Mouse (Mus musculus): ENCODE data around the gene Ube2h. TPM values are rescaled to one million over a fixed set of nuclear protein-coding genes. Genes with fewer than 3 reads are reported as not detected.

The Ube2h gene
- polyA plus RNA-seq, 1 experiment from 2014 or later = 35.4 TPM

DNA sequence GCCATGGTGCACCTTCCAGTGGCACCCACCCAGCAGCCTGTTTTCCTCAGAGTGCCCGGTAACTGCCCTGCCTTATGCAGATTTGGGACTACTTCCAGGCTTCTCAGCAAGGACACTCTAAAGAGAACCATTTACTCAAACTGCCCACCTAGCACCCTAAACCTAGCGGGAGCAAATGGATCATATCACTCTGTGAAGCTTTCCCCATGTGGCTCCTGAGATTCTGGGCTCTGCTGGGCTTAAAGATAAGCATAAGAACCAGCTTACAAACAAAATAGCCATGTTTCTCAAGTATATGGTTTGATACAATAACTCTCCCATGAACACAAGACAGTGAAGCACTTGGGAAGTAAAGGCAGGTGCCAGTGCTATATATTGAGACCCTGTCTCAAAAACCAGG lies 11.8 kb downstream of the Ube2h start:
- ATAC-seq = no peak
- Histone ChIP-seq H3K9ac (no peak overlapping the region), H3K9me3 (no peaks in the 10 kb centered on the region), H3K4me3 (replicated peaks) (no peak overlapping the region), H3K27ac (no peak overlapping the region), H3K4me1 (replicated peaks) (no peaks in the 10 kb centered on the region), H3K36me3 (no peaks in the 10 kb centered on the region), H3K4me2 (replicated peaks) (no peak overlapping the region), H3K27me3 (replicated peaks) (no peaks in the 10 kb centered on the region)
- WGBS = 90% methylated on average over 2 of the region's 2 CpGs

DNA sequence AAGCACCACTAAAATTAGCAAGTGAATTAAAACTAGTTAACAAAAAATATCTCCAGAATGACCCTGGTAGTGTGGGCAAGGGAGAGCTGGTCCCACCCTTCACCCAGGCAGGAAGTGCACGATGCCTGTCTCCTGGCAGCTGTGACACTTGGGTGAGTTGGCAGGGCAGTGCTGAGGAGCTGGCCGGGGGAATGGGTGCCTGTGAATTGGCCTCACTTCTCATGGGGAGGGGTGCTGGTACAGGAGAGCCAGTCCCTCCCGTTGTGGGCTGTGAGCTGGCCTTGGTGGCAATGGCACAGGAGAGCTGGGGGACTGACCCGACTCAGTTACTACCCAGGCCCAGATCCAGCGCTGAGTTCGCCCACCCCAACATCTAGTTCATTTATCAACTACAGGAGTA lies 16.4 kb downstream of the Ube2h start:
- Histone ChIP-seq H3K27ac (no peak overlapping the region), H3K9ac (no peak overlapping the region), H3K4me1 (replicated peaks) (no peaks in the 10 kb centered on the region), H3K9me3 (no peaks in the 10 kb centered on the region), H3K4me2 (replicated peaks) (no peak overlapping the region), H3K27me3 (replicated peaks) (no peaks in the 10 kb centered on the region), H3K36me3 (0 out of 2 replicates have a peak, but pooled peaks cover 5% of the 10 kb centered on the region), H3K4me3 (replicated peaks) (no peak overlapping the region)
- 93% methylated on average over 6 of the region's 6 CpGs for WGBS
- no peak for ATAC-seq

- no peaks in the 10 kb centered on the region for H3K4me1 ChIP-seq (replicated peaks)
- no peak overlapping the region for H3K27ac ChIP-seq
- H3K4me2 ChIP-seq (replicated peaks) = no peak overlapping the region
- 0 out of 2 replicates have a peak, but pooled peaks cover 5% of the 10 kb centered on the region for H3K36me3 ChIP-seq
- no peak overlapping the region for H3K4me3 ChIP-seq (replicated peaks)
- no peak overlapping the region for H3K9ac ChIP-seq
- no peak for ATAC-seq
- H3K9me3 ChIP-seq = no peaks in the 10 kb centered on the region
- H3K27me3 ChIP-seq (replicated peaks) = no peaks in the 10 kb centered on the region
Measured at GRCm38 (mm10) chr6:30286642-30287041, 17.7 kb downstream of the Ube2h start.

GRCm38 (mm10) chr6:30284177-30284576 lies 20.2 kb downstream of the Ube2h start:
- 0 out of 2 replicates have a peak, but pooled peaks cover 10% of the 10 kb centered on the region for H3K36me3 ChIP-seq
- H3K4me2 ChIP-seq (replicated peaks) = no peak overlapping the region

DNA sequence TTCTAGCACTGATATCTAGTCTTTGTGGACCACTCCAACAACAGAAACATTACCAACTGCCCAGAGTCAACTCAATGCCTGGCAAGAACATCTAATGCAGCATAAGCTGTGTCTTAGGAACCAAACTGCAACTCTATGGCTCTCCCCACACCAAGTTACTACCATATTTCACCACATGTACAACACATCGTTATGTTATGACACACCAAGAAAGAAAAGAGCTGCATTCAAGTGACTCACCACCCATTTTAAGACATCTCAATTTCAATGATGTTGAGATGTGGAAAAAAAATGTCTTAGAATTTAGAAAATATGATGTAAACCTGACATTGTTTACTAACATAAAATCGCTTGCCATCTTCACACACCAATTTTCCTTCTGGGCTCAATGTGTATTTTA lies 22.0 kb downstream of the Ube2h start:
- no peaks in the 10 kb centered on the region for H3K4me1 ChIP-seq (replicated peaks)
- no peak overlapping the region for H3K4me2 ChIP-seq (replicated peaks)
- WGBS = 79% methylated on average over 2 of the region's 2 CpGs
- no peak overlapping the region for H3K4me3 ChIP-seq (replicated peaks)
- H3K36me3 ChIP-seq = peaks cover 19% of the 10 kb centered on the region; the same call in 1 of the 2 replicates
- no peak overlapping the region for H3K27ac ChIP-seq
- H3K27me3 ChIP-seq (replicated peaks) = no peaks in the 10 kb centered on the region
- ATAC-seq = no peak
- H3K9ac ChIP-seq = no peak overlapping the region
- H3K9me3 ChIP-seq = no peaks in the 10 kb centered on the region

More at GRCm38 (mm10) chr6:30284177-30284576, 20.2 kb downstream of the Ube2h start:
- Histone ChIP-seq H3K4me3 (replicated peaks) (no peak overlapping the region), H3K27ac (no peak overlapping the region), H3K9ac (no peak overlapping the region), H3K9me3 (no peaks in the 10 kb centered on the region), H3K4me1 (replicated peaks) (no peaks in the 10 kb centered on the region), H3K27me3 (replicated peaks) (no peaks in the 10 kb centered on the region)
- ATAC-seq = no peak

GRCm38 (mm10) chr6:30278374-30278773 lies 26.0 kb downstream of the Ube2h start:
- WGBS = 68% methylated on average over 1 of the region's 1 CpGs
- no peaks in the 10 kb centered on the region for H3K9me3 ChIP-seq
- H3K27me3 ChIP-seq (replicated peaks) = no peaks in the 10 kb centered on the region
- H3K27ac ChIP-seq = no peak overlapping the region
- peaks cover 14% of the 10 kb centered on the region; the same call in 1 of the 2 replicates for H3K36me3 ChIP-seq
- H3K4me2 ChIP-seq (replicated peaks) = no peak overlapping the region
- H3K9ac ChIP-seq = no peak overlapping the region
- H3K4me3 ChIP-seq (replicated peaks) = no peak overlapping the region
- no peaks in the 10 kb centered on the region for H3K4me1 ChIP-seq (replicated peaks)
- ATAC-seq = no peak

DNA sequence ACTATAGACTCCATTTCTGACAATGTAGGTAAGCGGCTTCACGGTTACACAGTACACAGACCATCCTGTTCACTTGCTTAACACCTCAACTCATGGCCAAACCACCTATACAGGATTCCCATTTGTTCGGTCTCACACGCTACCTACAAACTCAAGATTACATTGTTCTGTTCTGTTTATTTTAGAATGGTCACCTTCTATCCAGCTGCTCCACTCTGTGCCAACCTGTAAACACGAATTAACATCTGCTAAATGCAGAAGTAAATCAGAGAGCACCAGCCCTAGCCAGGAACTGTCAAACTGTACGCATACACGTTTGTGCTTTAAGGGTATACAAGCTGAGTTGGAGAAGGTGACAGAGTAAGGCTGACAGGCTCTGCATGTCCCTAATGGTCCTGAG lies 27.5 kb downstream of the Ube2h start:
- no peak overlapping the region for H3K4me3 ChIP-seq (replicated peaks)
- no peak for ATAC-seq
- 83% methylated on average over 7 of the region's 7 CpGs for WGBS
- peaks cover 14% of the 10 kb centered on the region; the same call in 1 of the 2 replicates for H3K36me3 ChIP-seq
- H3K27ac ChIP-seq = no peak overlapping the region
- no peak overlapping the region for H3K9ac ChIP-seq
- no peak overlapping the region for H3K4me2 ChIP-seq (replicated peaks)
- no peaks in the 10 kb centered on the region for H3K9me3 ChIP-seq
- H3K4me1 ChIP-seq (replicated peaks) = no peaks in the 10 kb centered on the region
- no peaks in the 10 kb centered on the region for H3K27me3 ChIP-seq (replicated peaks)

DNA sequence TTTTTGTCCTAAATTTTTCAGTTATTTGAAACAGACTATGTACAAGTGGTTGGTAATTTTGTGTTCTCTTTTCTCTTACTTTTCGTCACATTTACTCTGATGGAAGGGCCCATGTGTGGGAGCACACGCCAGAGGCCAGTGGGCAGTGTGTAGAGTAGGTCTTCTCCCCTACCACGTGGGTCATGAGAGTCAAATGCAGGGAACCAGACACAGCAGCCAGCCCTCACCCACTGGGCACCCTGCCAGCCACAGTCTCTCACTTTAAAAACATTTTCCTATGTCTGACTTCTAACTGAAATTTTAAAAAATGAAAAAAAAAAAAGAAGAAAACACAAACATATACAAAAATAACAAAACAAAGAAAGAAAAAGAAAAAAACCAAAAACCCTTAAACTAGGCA lies 28.0 kb downstream of the Ube2h start:
- no peak overlapping the region for H3K9ac ChIP-seq
- 57% methylated on average over 3 of the region's 3 CpGs for WGBS
- ATAC-seq = no peak

DNA sequence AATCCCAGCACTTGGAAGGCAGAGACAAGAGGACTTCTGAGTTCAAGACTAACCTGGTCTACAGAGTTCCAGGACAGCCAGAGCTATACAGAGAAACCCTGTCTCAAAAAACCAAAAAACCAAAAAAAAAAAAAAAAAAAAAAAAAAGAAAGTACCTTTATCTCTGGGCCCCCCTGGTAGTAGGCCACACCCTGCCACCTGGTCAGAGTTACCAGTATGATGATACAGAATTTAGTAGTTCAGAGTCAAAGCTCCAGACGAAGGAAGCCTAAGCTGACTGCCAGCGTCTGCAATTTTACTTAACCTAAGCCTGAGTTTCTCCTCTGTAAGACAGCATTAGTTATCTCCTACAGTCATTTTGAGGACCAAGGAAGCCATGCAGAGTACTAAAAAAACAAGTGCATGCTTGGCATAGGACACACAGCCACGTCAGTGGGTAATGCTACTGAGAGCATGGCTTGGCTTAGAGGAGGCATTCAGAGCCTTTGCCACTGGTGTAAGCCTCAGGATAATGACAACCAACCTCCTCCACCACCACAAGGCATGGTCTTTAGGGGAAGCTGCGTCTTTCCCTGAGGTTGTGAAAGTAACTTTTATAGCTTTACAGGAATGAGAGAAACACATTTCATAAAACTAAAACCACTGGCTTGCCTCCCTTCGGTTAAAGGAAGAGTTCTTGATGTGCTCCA lies 29.0 kb downstream of the Ube2h start:
- peaks cover 11% of the 10 kb centered on the region; the same call in 1 of the 2 replicates for H3K36me3 ChIP-seq
- WGBS = 80% methylated on average over 5 of the region's 5 CpGs
- no peak overlapping the region for H3K4me3 ChIP-seq (replicated peaks)
- H3K4me2 ChIP-seq (replicated peaks) = no peak overlapping the region
- no peaks in the 10 kb centered on the region for H3K27me3 ChIP-seq (replicated peaks)
- no peak overlapping the region for H3K27ac ChIP-seq
- H3K9ac ChIP-seq = no peak overlapping the region
- ATAC-seq = no peak
- H3K9me3 ChIP-seq = no peaks in the 10 kb centered on the region
- H3K4me1 ChIP-seq (replicated peaks) = no peaks in the 10 kb centered on the region

More for the DNA sequence above, 28.0 kb downstream of the Ube2h start:
- Histone ChIP-seq H3K4me3 (replicated peaks) (no peak overlapping the region), H3K27me3 (replicated peaks) (no peaks in the 10 kb centered on the region), H3K27ac (no peak overlapping the region), H3K4me1 (replicated peaks) (no peaks in the 10 kb centered on the region), H3K36me3 (peaks cover 14% of the 10 kb centered on the region; the same call in 1 of the 2 replicates), H3K4me2 (replicated peaks) (no peak overlapping the region), H3K9me3 (no peaks in the 10 kb centered on the region)

- no peak overlapping the region for H3K4me3 ChIP-seq (replicated peaks)
- H3K27me3 ChIP-seq (replicated peaks) = no peaks in the 10 kb centered on the region
- 58% methylated on average over 3 of the region's 3 CpGs for WGBS
- peaks cover 5% of the 10 kb centered on the region; the same call in 1 of the 2 replicates for H3K36me3 ChIP-seq
- H3K27ac ChIP-seq = no peak overlapping the region
- no peak for ATAC-seq
- no peaks in the 10 kb centered on the region for H3K4me1 ChIP-seq (replicated peaks)
- H3K4me2 ChIP-seq (replicated peaks) = no peak overlapping the region
- H3K9ac ChIP-seq = no peak overlapping the region
- H3K9me3 ChIP-seq = no peaks in the 10 kb centered on the region
Measured at GRCm38 (mm10) chr6:30272911-30273310, 31.4 kb downstream of the Ube2h start.

DNA sequence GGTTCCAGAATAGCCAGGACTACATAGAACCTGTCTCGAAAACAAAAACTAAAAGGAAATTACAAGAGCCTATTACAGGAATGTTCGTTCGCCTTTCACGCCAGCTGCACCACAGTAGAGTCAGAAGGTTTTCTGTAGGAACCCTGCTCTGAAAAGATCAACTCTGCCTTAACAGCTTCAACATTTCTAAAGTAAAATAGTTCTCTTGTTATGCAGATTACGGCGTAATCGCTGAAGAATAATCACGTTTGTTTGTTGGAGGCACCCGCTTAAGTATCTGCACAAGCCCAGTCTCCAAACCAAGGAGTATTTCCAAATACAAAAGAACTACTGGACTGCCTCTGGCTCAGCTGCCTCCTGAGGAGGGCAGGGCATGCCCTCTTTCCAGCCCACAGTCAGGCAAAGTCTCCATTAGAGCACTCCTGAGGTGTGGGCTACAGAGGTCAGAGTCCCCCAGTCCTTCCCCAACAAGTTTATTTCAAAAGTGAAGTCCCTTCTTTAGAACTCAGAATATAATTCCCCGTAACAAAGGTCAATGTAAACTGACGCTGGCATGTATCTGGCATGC lies 31.9 kb downstream of the Ube2h start:
- WGBS = 86% methylated on average over 11 of the region's 11 CpGs
- Histone ChIP-seq H3K36me3 (peaks cover 3% of the 10 kb centered on the region), H3K27ac (no peak overlapping the region), H3K4me2 (replicated peaks) (no peak overlapping the region), H3K9ac (no peak overlapping the region), H3K4me3 (replicated peaks) (no peak overlapping the region), H3K4me1 (replicated peaks) (no peaks in the 10 kb centered on the region), H3K9me3 (no peaks in the 10 kb centered on the region), H3K27me3 (replicated peaks) (no peaks in the 10 kb centered on the region)
- no peak for ATAC-seq

- Histone ChIP-seq H3K4me2 (replicated peaks) (no peak overlapping the region), H3K27ac (no peak overlapping the region), H3K27me3 (replicated peaks) (no peaks in the 10 kb centered on the region), H3K4me3 (replicated peaks) (no peak overlapping the region), H3K9me3 (no peaks in the 10 kb centered on the region), H3K36me3 (peaks cover 4% of the 10 kb centered on the region), H3K4me1 (replicated peaks) (no peaks in the 10 kb centered on the region), H3K9ac (no peak overlapping the region)
- no peak for ATAC-seq
- 73% methylated on average over 5 of the region's 5 CpGs for WGBS
Measured at GRCm38 (mm10) chr6:30269846-30270245, 34.5 kb downstream of the Ube2h start.

DNA sequence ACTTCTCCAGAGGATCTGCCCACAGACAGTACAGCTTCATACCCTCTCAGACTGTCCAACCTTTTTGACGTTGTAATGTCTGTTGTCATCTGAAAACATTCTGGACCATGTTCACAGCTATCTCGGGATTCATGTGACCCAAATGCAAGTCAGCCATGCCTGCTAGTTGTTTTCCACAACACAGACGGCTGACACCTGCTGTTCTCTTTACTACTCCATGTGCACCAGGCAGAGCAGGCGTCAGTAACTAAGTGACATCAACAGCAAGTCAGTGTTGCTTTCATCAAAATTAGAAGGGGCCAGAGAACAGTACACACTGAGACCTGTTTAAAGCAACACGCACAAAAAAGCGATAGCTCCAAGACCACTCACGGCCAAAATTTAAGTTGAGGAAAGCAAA lies 36.9 kb downstream of the Ube2h start:
- Histone ChIP-seq H3K27me3 (replicated peaks) (no peaks in the 10 kb centered on the region), H3K27ac (no peak overlapping the region), H3K4me1 (replicated peaks) (0 out of 2 replicates have a peak, but pooled peaks cover 6% of the 10 kb centered on the region), H3K4me3 (replicated peaks) (no peak overlapping the region), H3K36me3 (peaks cover 4% of the 10 kb centered on the region), H3K9me3 (no peaks in the 10 kb centered on the region), H3K9ac (no peak overlapping the region), H3K4me2 (replicated peaks) (no peak overlapping the region)
- no peak for ATAC-seq
- 91% methylated on average over 7 of the region's 7 CpGs for WGBS
